Mouse (Mus musculus) lung, postnatal 0 days (tissue): Measurements from ENCODE around the gene Trank1. TPM values are rescaled to one million over a fixed set of nuclear protein-coding genes. Genes with fewer than 3 reads are reported as not detected.

Experiments used
- ATAC-seq: fragments of 200-750 bp; cut with Nextera tagmentation; 2 replicates; pipeline ENCODE4 v1.8.0; 2017; ENCODE audit warnings: moderate library complexity
- DNase-seq: peaks from one replicate; pipeline ENCODE4 v3.0.0-alpha.2; 2016; ENCODE audit warnings: low spot score
- H3K27ac ChIP-seq: fragments of 300-500 bp; sonication (generic); 2 replicates; pipeline ENCODE4 v1.5.1; 2014; ENCODE audit warnings: antibody characterized with exemption, mild to moderate bottlenecking, low read length, mixed read lengths
- H3K27me3 ChIP-seq: fragments of 300-500 bp; sonication (generic); replicated peaks from 2 replicates; pipeline ENCODE4 v1.6.1; 2014; ENCODE audit warnings: low read length, mixed read lengths; ENCODE audit not compliant: insufficient read depth
- H3K36me3 ChIP-seq: fragments of 300-500 bp; sonication (generic); 2 replicates; pipeline ENCODE4 v1.6.1; 2014; ENCODE audit warnings: low read length, mixed read lengths; ENCODE audit not compliant: insufficient read depth
- H3K4me1 ChIP-seq: fragments of 300-500 bp; sonication (generic); 2 replicates; pipeline ENCODE4 v1.6.1; 2014; ENCODE audit warnings: antibody characterized with exemption, low read depth, low read length, mixed read lengths; ENCODE audit not compliant: insufficient read depth
- H3K4me2 ChIP-seq: fragments of 300-500 bp; sonication (generic); replicated peaks from 2 replicates; pipeline ENCODE4 v1.6.1; 2014; ENCODE audit warnings: low read depth, mild to moderate bottlenecking, low read length, moderate library complexity, mixed read lengths
- H3K4me3 ChIP-seq: fragments of 300-500 bp; sonication (generic); 2 replicates; pipeline ENCODE4 v1.5.1; 2014; ENCODE audit warnings: low read depth, low read length
- H3K9ac ChIP-seq: fragments of 300-500 bp; sonication (generic); replicated peaks from 2 replicates; pipeline ENCODE4 v1.6.1; 2014; ENCODE audit warnings: low read depth, mild to moderate bottlenecking
- H3K9me3 ChIP-seq: fragments of 300-500 bp; sonication (generic); 2 replicates; pipeline ENCODE4 v1.6.1; 2016; ENCODE audit warnings: low read length, mixed read lengths
- CTCF ChIP-seq: IDR thresholded peaks from 2 replicates; pipeline ENCODE4 v1.5.1; 2016; ENCODE audit warnings: antibody characterized with exemption, mild to moderate bottlenecking
- EP300 ChIP-seq: IDR thresholded peaks from 2 replicates; pipeline ENCODE4 v1.6.1; 2016; ENCODE audit warnings: antibody characterized with exemption, mild to moderate bottlenecking, control low read depth
- WGBS: fragments of 180-500 bp; shearing (Covaris S2); extraction: QIAGEN DNeasy Blood & Tissue Kit; methylation state at CpG from one replicate; pipeline ENCODE4 v1.1.7; 2014; 5-methylcytosine and 5-hydroxymethylcytosine counted together
- polyA plus RNA-seq: library from polyadenylated mRNA; unstranded; fragments of >200 nt; fragmentation: Nextera tagmentation; extraction: Ambion mirVana; gene quantifications from 2 replicates; pipeline ENCODE4 v1.2.1, GENCODE M21; 2015

Gene Trank1
- polyA plus RNA-seq, 1 experiment from 2014 or later = 0.08 TPM

DNA sequence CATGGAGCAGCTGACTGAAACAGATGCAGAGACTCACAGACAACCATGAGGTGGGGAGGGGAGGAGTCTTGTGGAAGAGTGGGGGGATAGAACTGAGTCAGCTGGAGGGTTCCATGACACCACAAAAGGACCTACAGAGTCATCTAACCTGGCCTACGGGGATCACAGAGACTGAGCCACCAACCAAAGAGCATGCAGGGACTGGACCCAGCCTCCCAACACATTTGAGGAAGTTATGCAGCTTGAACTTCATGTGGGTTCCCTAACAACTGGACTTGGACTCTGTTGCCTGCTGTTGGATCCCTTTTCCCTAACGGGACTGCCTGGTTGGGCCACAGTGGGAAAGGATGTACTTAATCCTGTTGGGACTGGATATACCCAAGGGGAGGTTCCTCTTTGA is 16.2 kb upstream of the Trank1 start:
- Histone ChIP-seq H3K4me1 (no peaks in the 10 kb centered on the region; the same call in 1 of the 2 replicates), H3K4me3 (no peak overlapping the region), H3K9me3 (no peaks in the 10 kb centered on the region), H3K36me3 (no peaks in the 10 kb centered on the region), H3K4me2 (no peak overlapping the region), H3K27ac (no peak overlapping the region), H3K27me3 (no peaks in the 10 kb centered on the region), H3K9ac (no peak overlapping the region)
- 82% methylated on average over 2 of the region's 2 CpGs for WGBS
- ATAC-seq (no peak), DNase-seq (no peak)
- TF ChIP-seq CTCF = no peak
- no peak for TF ChIP-seq EP300

DNA sequence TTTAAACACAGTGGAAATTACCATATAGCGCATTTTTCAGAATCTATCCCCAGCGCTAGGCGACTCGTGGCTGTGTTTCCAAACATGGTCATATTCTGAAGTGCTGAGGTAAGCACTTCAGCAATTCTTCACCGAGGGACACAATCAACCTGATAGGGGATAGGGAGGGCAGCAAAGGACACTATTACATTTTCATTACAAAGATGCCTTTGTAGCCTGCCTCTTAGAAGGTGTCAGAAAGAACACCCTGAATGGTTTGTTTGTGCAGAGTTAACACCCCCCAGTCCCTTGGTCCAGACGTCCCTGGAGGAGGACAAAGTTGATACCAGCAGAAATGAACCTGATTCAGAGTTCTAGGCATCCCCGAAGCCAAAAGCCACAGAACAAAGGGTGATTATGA is 15.1 kb upstream of the Trank1 start:
- WGBS = 45% methylated on average over 7 of the region's 7 CpGs

DNA sequence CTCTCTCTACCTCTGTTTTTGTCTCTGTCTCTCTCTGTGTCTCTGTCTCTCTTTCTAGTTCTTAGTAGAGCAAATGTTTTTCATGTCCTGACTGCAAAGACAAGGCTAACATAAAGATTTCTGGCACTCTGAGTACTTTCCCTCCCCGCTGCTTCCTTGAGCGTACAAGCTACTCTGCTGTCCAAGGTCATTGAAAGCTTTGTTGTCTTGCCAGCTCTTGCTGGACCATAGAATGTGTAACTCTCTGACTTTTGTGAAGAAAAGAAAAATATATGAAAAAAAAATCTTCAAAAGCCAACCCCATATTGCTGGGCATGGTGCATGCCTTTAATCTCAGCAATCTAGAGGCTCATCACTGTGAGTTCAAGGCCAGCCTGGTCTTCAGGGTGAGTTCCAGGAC is 12.9 kb upstream of the Trank1 start:
- Histone ChIP-seq H3K9me3 (no peaks in the 10 kb centered on the region), H3K36me3 (no peaks in the 10 kb centered on the region), H3K4me3 (no peak overlapping the region), H3K9ac (no peak overlapping the region), H3K4me2 (no peak overlapping the region), H3K27me3 (no peaks in the 10 kb centered on the region), H3K4me1 (no peaks in the 10 kb centered on the region; the same call in 1 of the 2 replicates), H3K27ac (no peak overlapping the region)
- DNase-seq (no peak), ATAC-seq (no peak)
- 36% methylated on average over 2 of the region's 2 CpGs for WGBS
- TF ChIP-seq EP300 (no peak), CTCF (no peak)

More for the DNA sequence above, 15.1 kb upstream of the Trank1 start:
- ATAC-seq (no peak), DNase-seq (no peak)
- Histone ChIP-seq H3K9me3 (no peaks in the 10 kb centered on the region), H3K9ac (no peak overlapping the region), H3K27me3 (no peaks in the 10 kb centered on the region), H3K4me1 (no peaks in the 10 kb centered on the region; the same call in 1 of the 2 replicates), H3K36me3 (no peaks in the 10 kb centered on the region), H3K4me2 (no peak overlapping the region), H3K4me3 (no peak overlapping the region), H3K27ac (no peak overlapping the region)
- no peak for TF ChIP-seq CTCF
- no peak for TF ChIP-seq EP300

DNA sequence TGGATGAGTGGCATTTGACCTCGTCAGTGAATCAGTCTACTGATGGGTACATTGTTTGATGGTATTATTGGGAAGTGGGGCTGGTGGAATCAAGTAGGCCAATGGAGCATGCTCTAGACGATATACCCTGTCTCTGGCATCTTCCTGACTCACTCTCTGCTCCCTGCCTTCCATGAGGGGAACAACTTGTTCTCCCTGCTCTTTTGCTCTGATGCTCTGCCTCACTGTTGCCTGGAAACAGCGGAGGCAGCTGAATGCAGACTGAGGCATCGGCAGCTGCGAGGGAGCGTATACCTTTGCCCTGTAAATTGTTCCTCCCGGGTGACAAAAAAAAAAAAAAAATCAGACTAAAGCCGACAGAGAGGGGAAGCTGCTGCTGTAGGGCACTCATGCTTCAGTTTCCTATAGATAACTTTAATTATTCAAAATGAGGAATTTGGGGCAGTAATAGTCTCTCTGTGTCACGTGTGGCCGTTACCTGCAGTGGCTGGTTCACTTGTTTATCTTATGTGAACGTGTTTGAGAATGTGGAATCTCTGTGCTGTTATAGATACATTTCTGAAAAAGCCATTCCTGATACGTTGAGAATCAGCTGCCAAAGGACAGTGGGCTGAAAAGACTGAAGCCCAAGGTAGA is 9.2 kb upstream of the Trank1 start:
- Histone ChIP-seq H3K4me2 (no peak overlapping the region), H3K4me1 (no peaks in the 10 kb centered on the region; the same call in 1 of the 2 replicates), H3K4me3 (no peak overlapping the region), H3K27ac (no peak overlapping the region), H3K9ac (no peak overlapping the region), H3K27me3 (no peaks in the 10 kb centered on the region), H3K36me3 (no peaks in the 10 kb centered on the region), H3K9me3 (no peaks in the 10 kb centered on the region)
- DNase-seq = no peak
- TF ChIP-seq EP300 (no peak), CTCF (no peak)
- 51% methylated on average over 12 of the region's 12 CpGs for WGBS
- no peak for ATAC-seq

DNA sequence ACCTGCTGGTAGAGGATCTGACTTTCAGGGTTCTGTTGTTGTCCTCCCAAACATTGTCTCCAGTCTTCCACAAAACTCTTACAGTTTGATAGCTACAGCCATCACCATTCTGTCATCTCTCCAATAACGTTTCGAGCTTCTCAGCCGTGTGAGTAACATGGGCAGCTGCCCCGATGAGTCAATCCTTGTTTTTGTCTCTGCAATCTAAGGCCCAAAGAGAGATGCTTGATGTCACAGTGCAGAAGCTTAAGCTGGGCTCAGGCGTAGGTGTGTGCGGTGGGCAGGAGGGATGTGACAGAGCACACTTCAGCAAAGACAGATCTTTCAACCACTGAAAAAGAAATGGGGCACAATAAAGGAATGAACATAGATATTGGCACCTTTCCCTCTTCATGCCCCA is 7.5 kb upstream of the Trank1 start:
- H3K4me3 ChIP-seq = no peak overlapping the region
- ATAC-seq (no peak), DNase-seq (no peak)
- 89% methylated on average over 6 of the region's 6 CpGs for WGBS
- H3K27me3 ChIP-seq = no peaks in the 10 kb centered on the region
- no peaks in the 10 kb centered on the region for H3K36me3 ChIP-seq
- H3K4me2 ChIP-seq = no peak overlapping the region
- no peaks in the 10 kb centered on the region for H3K4me1 ChIP-seq
- no peak overlapping the region for H3K9ac ChIP-seq
- H3K27ac ChIP-seq = no peak overlapping the region
- no peaks in the 10 kb centered on the region for H3K9me3 ChIP-seq
- TF ChIP-seq EP300 (no peak), CTCF (no peak)

DNA sequence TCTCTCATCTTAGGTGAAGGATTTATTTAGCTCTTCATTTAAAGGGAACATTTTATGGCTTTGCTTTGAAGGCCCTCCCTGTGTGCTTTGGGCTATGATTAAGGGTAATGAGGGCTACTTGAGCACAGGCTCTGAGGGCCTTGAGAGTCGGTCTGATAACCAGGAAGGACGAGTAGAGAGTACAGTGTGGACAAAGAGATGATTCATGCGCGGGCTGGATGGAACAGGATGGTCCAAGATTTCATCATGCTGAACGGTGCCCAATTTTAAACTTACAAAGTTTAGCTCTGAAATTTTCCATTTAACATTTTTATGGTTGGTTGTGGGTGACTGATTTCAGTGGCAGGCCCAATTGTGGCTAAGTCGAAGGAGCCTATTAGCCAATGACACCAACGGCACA is 5.4 kb upstream of the Trank1 start:
- Histone ChIP-seq H3K27ac (no peak overlapping the region), H3K9ac (no peak overlapping the region), H3K4me3 (no peak overlapping the region), H3K27me3 (peaks cover 5% of the 10 kb centered on the region), H3K9me3 (no peaks in the 10 kb centered on the region), H3K4me1 (0 out of 2 replicates have a peak, but pooled peaks cover under 1% of the 10 kb centered on the region), H3K36me3 (no peaks in the 10 kb centered on the region), H3K4me2 (no peak overlapping the region)
- WGBS = 63% methylated on average over 7 of the region's 7 CpGs
- TF ChIP-seq CTCF (no peak), EP300 (no peak)
- ATAC-seq (no peak), DNase-seq (no peak)
